Mouse (Mus musculus) hindbrain, embryonic 16.5 days (tissue): ENCODE data around the gene Ccdc71. TPM values are rescaled to one million over a fixed set of nuclear protein-coding genes. Genes with fewer than 3 reads are reported as not detected.

Experiments
- ATAC-seq: fragments of 200-750 bp; cut with Nextera tagmentation; 2 replicates; pipeline ENCODE4 v1.8.0; 2017; ENCODE audit warnings: moderate TSS enrichment, moderate library complexity
- H3K27ac ChIP-seq: fragments of 300-500 bp; sonication (generic); 2 replicates; pipeline ENCODE4 v1.5.1; 2014; ENCODE audit warnings: low read depth, mild to moderate bottlenecking, control low read depth, low read length, moderate library complexity
- H3K27me3 ChIP-seq: fragments of 300-500 bp; sonication (generic); replicated peaks from 2 replicates; pipeline ENCODE4 v1.6.1; 2014; ENCODE audit warnings: low read length; ENCODE audit not compliant: control insufficient read depth, insufficient read depth
- H3K36me3 ChIP-seq: fragments of 300-500 bp; sonication (generic); 2 replicates; pipeline ENCODE4 v1.6.1; 2014; ENCODE audit warnings: mild to moderate bottlenecking, low read length, moderate library complexity, mixed read lengths; ENCODE audit not compliant: control insufficient read depth, insufficient read depth
- H3K4me1 ChIP-seq: fragments of 300-500 bp; sonication (generic); 2 replicates; pipeline ENCODE4 v1.6.1; 2014; ENCODE audit warnings: low read depth, low read length; ENCODE audit not compliant: control insufficient read depth, insufficient read depth
- H3K4me2 ChIP-seq: fragments of 300-500 bp; sonication (generic); 2 replicates; pipeline ENCODE4 v1.6.1; 2014; ENCODE audit warnings: mild to moderate bottlenecking, low read length, control low read depth, moderate library complexity
- H3K4me3 ChIP-seq: fragments of 300-500 bp; sonication (generic); 2 replicates; pipeline ENCODE4 v1.5.1; 2014; ENCODE audit warnings: mild to moderate bottlenecking, low read length, control low read depth, moderate library complexity
- H3K9ac ChIP-seq: fragments of 300-500 bp; sonication (generic); 2 replicates; pipeline ENCODE4 v1.6.1; 2014; ENCODE audit warnings: low read depth, mild to moderate bottlenecking, control low read depth, low read length, moderate library complexity
- H3K9me3 ChIP-seq: fragments of 300-500 bp; sonication (generic); 2 replicates; pipeline ENCODE4 v1.6.1; 2014; ENCODE audit warnings: mild to moderate bottlenecking, low read length, moderate library complexity; ENCODE audit not compliant: control insufficient read depth
- WGBS: fragments of 180-500 bp; shearing (Covaris S2); extraction: QIAGEN DNeasy Blood & Tissue Kit; methylation state at CpG from one replicate; pipeline ENCODE4 v1.1.7; 2014; 5-methylcytosine and 5-hydroxymethylcytosine counted together
- polyA plus RNA-seq: library from polyadenylated mRNA; unstranded; fragments of >200 nt; fragmentation: Nextera tagmentation; extraction: Ambion mirVana; gene quantifications from 2 replicates; pipeline ENCODE4 v1.2.1, GENCODE M21; 2015

Gene Ccdc71
- polyA plus RNA-seq, 1 experiment from 2014 or later: 57.6 TPM

DNA sequence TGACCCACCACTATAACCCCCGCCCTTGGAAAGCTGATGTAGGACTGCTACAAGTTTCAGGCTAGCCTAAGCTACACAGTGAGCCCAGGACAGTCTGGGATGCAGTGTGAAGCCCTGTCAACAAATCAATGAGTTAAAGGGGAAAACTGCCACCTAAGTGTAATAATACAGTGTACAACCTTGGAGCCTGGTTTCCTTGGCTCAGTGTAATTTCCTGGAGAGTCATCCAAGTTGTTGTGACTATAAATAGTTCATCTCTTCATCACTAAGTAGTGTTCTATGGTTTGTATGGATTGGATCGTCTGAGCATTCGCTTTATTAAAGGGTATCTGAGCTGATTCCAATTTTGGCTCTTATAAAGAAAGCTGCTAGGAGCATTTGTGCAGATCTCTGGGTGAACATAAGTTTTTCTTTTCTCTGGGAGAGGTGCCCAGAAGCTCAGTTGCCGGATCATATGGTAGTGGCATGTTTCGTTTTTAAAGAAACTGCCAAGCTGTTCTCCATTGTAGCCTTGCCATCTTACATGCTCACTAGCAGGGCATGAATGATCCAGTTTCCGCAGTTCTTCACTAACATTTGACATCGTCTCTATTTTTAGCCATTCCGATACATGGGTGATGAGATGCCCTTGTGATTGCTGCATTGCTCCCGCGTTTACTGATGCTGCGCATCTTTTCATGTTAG is 18.9 kb upstream of the Ccdc71 start:
- no peak overlapping the region for H3K4me2 ChIP-seq
- H3K9ac ChIP-seq: no peak overlapping the region
- 84% methylated on average over 11 of the region's 11 CpGs for WGBS
- no peak overlapping the region for H3K4me3 ChIP-seq
- H3K36me3 ChIP-seq: no peaks in the 10 kb centered on the region
- ATAC-seq: no peak
- no peaks in the 10 kb centered on the region; the same call in none of the 2 replicates for H3K4me1 ChIP-seq
- H3K27ac ChIP-seq: no peak overlapping the region
- H3K9me3 ChIP-seq: no peaks in the 10 kb centered on the region
- no peaks in the 10 kb centered on the region for H3K27me3 ChIP-seq

DNA sequence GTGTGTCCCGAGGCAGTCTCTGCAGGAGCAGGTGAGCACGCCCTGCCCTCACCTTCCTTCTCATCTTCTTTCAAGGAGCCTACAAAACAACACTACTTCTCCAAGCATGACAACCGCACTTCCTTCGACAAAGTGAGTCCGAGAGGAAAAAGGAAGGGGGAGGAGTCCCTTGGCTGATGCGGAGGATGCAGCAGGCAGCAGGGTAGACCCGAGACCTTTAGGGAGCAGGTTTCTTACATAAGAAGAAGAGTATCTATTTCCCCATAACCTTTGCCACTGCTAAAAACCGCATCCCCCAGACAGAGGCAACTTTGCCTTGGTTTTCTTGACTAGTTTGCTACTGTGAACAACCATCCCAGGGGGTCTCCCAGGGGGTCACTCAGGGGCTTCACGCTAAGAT is 15.2 kb upstream of the Ccdc71 start:
- 0 out of 2 replicates have a peak, but pooled peaks cover 5% of the 10 kb centered on the region for H3K36me3 ChIP-seq
- H3K9ac ChIP-seq: no peak overlapping the region
- no peak overlapping the region for H3K4me3 ChIP-seq
- no peaks in the 10 kb centered on the region for H3K27me3 ChIP-seq
- no peak for ATAC-seq
- no peak overlapping the region for H3K4me2 ChIP-seq
- 75% methylated on average over 9 of the region's 9 CpGs for WGBS
- H3K4me1 ChIP-seq: peaks cover 7% of the 10 kb centered on the region
- no peak overlapping the region for H3K27ac ChIP-seq
- no peaks in the 10 kb centered on the region for H3K9me3 ChIP-seq

DNA sequence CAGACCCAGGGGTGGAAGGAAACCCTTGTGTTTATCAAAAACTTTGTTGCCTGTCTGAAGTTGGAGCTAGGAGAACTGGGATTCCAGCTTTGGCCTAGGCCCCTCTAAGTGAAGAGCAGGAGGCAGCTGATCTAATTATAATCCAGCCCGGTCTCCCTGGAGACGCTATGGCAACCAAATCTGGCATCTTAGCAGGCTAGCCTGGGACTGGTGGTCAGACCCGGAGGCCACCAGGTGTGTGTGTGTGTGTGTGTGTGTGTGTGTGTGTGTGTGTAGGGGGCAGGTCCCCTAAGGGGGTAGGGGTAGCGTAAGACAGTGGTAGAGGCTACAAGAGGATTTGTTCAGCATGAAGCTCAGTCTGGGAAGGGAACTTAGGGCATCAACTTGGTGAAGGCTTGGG is 10.5 kb upstream of the Ccdc71 start:
- Histone ChIP-seq H3K4me1 (peaks cover 32% of the 10 kb centered on the region), H3K9me3 (no peaks in the 10 kb centered on the region), H3K4me3 (peak overlapping the region; percentile 14; the same call in 1 of the 2 replicates), H3K27me3 (no peaks in the 10 kb centered on the region), H3K27ac (peak overlapping the region; percentile 70), H3K36me3 (0 out of 2 replicates have a peak, but pooled peaks cover 5% of the 10 kb centered on the region), H3K9ac (peak overlapping the region; percentile 18; the same call in 1 of the 2 replicates), H3K4me2 (peak overlapping the region; percentile 76)
- 20% methylated on average over 4 of the region's 4 CpGs for WGBS
- ATAC-seq: peak; percentile 34

DNA sequence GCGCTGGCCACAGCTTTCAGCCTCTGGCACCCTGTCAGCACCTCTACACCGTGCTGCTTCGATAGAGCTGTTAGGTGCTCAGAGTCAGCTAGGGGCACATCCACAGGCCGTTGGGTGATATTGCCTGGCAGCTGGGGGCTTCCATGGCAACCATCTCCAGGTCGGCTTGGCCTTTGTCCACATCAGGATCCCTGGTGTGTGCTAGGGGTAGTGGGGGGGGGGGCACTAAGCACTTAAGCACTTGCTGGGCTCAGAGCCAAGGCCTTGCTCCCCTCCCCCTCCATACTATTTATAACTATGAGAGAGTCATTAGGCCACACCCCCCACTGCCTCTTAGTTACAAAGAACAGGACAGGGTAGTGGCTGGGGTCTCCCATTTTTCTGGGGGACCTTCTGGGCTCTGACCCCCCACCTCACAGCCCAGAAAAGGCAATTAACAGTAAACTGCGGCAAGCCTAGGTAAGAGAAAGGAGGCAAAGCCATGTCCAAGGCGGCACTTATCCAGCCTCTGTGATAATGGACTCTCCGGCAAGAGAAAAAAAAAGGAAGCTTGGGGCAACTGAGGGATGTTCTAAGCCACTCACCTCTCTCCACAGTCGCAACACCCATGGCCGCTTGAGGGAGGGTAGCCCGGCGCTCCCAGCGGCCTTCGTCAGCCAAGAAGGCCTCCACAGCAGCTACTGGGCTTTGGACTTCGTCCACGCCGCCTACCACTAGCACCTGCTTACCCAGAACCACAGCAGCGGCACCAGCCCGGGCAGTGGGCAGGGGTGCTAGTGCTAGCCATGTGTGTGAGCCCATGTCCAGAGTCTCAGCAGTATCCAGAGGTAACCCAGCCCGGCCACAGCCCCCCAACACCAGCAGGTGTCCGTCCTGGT is 9.8 kb upstream of the Ccdc71 start:
- H3K4me3 ChIP-seq: peak overlapping the region; percentile 66
- H3K27me3 ChIP-seq: no peaks in the 10 kb centered on the region
- 49% methylated on average over 21 of the region's 21 CpGs for WGBS
- H3K9me3 ChIP-seq: no peaks in the 10 kb centered on the region
- H3K4me2 ChIP-seq: peak overlapping the region; percentile 76
- peak overlapping the region; percentile 51 for H3K9ac ChIP-seq
- H3K4me1 ChIP-seq: peaks cover 32% of the 10 kb centered on the region
- 0 out of 2 replicates have a peak, but pooled peaks cover 5% of the 10 kb centered on the region for H3K36me3 ChIP-seq
- peak overlapping the region; percentile 70 for H3K27ac ChIP-seq
- ATAC-seq: peak; percentile 24

DNA sequence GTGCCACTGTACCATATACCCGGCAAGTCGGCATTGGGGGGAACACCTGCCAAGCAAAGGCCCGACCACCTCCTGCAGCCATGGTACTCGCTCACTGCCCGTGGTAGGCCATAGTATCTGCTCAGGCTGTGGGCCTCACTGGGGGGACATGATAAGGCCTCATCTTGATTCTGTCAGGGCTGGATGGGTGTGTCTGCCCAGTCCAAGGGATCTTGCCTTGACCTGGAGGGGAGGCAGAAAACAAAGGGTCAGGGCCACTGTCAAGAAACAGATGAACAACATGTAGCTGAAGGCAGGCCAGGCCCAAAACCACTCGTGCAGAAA is 9.2 kb upstream of the Ccdc71 start:
- H3K27ac ChIP-seq: peak overlapping the region; percentile 70
- H3K9ac ChIP-seq: peak overlapping the region; percentile 51; the same call in 1 of the 2 replicates
- peak overlapping the region; percentile 66 for H3K4me3 ChIP-seq
- H3K9me3 ChIP-seq: no peaks in the 10 kb centered on the region
- 0 out of 2 replicates have a peak, but pooled peaks cover 5% of the 10 kb centered on the region for H3K36me3 ChIP-seq
- H3K4me2 ChIP-seq: peak overlapping the region; percentile 76
- 69% methylated on average over 6 of the region's 6 CpGs for WGBS
- no peak for ATAC-seq
- peaks cover 32% of the 10 kb centered on the region for H3K4me1 ChIP-seq
- no peaks in the 10 kb centered on the region for H3K27me3 ChIP-seq

DNA sequence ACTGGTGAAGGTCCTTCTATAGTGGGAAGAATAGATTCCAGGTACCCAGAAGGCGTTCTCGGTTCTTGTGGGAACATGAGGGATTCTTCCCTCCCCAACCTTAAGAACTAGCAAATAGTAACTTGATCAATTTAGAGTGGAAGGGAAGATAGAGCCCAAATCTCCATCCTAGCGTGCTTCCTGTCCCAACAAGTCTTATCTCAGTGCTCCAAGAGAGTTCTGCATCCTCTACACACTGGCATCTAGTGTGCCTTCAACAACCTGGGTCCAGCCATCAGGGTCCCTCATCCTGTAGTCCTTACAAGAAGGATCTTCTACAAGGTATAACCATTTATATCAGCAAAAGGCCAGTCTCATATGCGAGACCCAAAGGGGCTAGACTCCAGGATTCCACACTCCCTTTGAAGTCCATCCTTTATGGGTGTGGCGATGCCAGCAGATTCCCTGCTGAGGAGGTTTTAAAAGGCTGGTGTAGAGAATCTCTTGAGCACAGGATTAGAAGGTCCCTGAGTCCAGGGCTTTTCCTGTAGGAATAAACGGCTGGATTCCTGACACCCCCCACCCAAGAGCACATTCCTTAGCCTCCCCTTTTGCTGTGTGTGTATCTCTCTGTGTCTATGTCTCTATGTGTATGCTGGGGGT is 8.7 kb upstream of the Ccdc71 start:
- no peak for ATAC-seq

DNA sequence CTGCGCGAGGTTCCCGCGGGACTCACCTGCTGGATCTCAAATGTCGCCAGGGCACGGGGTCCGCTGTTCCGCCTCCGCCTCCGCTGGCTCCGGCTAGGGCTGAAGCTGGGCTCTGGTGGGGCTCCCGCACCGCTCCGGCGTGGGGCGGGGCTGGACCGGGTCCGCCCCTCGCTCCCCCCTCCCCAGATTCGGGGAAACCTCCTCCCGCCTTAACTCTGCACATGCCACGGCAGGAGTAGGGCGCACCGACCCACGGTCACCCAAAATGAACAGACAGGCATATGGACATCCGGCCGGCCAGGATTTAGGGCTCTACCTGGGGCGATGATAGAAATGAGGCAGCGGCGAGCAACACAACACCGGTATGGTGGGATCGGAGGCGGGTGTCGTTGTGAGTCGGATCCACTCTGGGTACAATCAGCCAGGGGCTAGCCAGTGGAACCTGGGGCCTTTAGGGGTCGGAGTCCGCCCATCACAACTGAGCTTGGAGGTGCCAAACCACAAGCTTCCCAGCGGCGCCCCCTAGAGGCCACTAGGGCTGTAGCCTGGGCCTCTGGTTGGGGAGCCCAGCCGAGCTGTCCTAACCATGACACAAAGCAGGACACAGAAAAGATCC is 7.9 kb upstream of the Ccdc71 start:
- Histone ChIP-seq H3K4me3 (peak overlapping the region; percentile 66), H3K9me3 (no peaks in the 10 kb centered on the region), H3K4me1 (peaks cover 32% of the 10 kb centered on the region), H3K36me3 (0 out of 2 replicates have a peak, but pooled peaks cover 5% of the 10 kb centered on the region), H3K9ac (peak overlapping the region; percentile 80), H3K27ac (peak overlapping the region; percentile 88), H3K27me3 (no peaks in the 10 kb centered on the region), H3K4me2 (peak overlapping the region; percentile 76)
- under 1% methylated on average over 40 of the region's 40 CpGs for WGBS
- ATAC-seq: peak; percentile 91

More for the DNA sequence above, 8.7 kb upstream of the Ccdc71 start:
- Histone ChIP-seq H3K27me3 (no peaks in the 10 kb centered on the region), H3K36me3 (0 out of 2 replicates have a peak, but pooled peaks cover 5% of the 10 kb centered on the region), H3K9me3 (no peaks in the 10 kb centered on the region), H3K4me1 (peaks cover 32% of the 10 kb centered on the region), H3K9ac (peak overlapping the region; percentile 80), H3K4me2 (peak overlapping the region; percentile 76), H3K27ac (peak overlapping the region; percentile 88), H3K4me3 (peak overlapping the region; percentile 66)
- 54% methylated on average over 6 of the region's 6 CpGs for WGBS

DNA sequence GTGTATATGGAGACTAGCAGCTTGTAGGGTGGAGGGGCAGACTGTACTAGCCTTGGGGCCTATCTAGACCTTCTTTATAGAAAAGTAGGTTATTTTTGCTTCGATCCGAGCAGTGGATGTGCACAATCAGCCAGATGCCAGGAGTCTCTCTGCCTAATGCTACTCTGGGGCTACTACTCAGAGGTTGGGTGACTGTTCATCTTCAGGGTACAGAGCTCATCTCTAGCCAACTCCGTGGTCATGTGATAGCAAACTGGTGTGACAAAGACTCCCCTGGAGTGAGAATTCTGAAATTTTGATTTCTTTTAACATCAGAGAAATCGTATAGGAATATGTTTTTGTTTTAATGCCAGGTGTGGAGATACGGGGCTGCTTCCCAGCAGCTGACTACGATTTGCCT is 7.4 kb upstream of the Ccdc71 start:
- Histone ChIP-seq H3K4me3 (peak overlapping the region; percentile 66), H3K36me3 (0 out of 2 replicates have a peak, but pooled peaks cover 3% of the 10 kb centered on the region), H3K9me3 (no peaks in the 10 kb centered on the region), H3K27ac (peak overlapping the region; percentile 88), H3K4me2 (peak overlapping the region; percentile 76), H3K9ac (peak overlapping the region; percentile 80), H3K4me1 (peaks cover 32% of the 10 kb centered on the region), H3K27me3 (no peaks in the 10 kb centered on the region)
- ATAC-seq: peak; percentile 38
- WGBS: 36% methylated on average over 6 of the region's 6 CpGs
